Mouse (Mus musculus) lung, postnatal 36 days (tissue): ENCODE data around the gene Ssty1.
"Not testable (repeated sequence)": the region's sequence is repeated elsewhere in the genome, so short reads cannot be mapped to it uniquely, and the experiment has no call there.

Experiments
- DNase-seq: peaks from one replicate; pipeline ENCODE4 v3.0.0; 2022; ENCODE audit warnings: mixed read lengths

Ssty1 gene

GRCm38 (mm10) chrY:18088816-18089215 lies at the start of gene Ssty1:
Gene Ssty1, plus strand, starts transcription at chrY:18089116.
- DNase-seq, result not testable (repeated sequence)

GRCm38 (mm10) chrY:18061712-18062111 lies 27.2 kb upstream of the Ssty1 start, which contains the start of gene Gm21764:
Gene Gm21764, minus strand, starts transcription at chrY:18061812.
- DNase-seq, result not testable (repeated sequence)
